Mouse (Mus musculus): Measurements from ENCODE around the gene Nfam1. TPM values are rescaled to one million over a fixed set of nuclear protein-coding genes. Genes with fewer than 3 reads are reported as not detected.
A peak's percentile ranks its signal among the peaks of the same experiment; 100 is the strongest.
"Not testable (repeated sequence)": the region's sequence is repeated elsewhere in the genome, so short reads cannot be mapped to it uniquely, and the experiment has no call there.

Nfam1 gene
- polyA plus RNA-seq, 1 experiment from 2014 or later, result 3.4 TPM

DNA sequence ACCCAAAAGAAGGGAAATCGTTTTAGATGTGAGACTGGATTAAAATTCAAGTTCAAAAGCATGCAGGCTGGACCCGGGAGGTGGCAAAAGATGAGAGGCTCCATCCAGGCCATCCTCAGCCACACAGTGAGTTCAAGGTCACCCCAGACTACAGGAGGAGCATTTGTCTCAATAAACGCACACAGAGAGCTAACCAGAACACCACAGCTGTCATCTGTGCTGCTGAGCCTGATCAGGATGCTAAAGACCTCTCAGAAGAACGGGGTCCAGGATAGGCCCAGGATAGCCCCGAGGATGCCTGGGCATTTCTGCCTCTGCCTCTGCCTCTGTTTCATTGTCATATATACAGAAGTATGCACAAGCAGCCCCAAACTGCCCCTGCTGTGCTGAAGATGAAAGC lies 22.5 kb upstream of the Nfam1 start:
- 0 out of 2 replicates have a peak, but pooled peaks cover 3% of the 10 kb centered on the region for H3K27me3 ChIP-seq (ENCODE audit: insufficient read depth, poor library complexity, severe bottlenecking)
- peak overlapping the region; percentile 84 for H3K27ac ChIP-seq
- DNase-seq (ENCODE audit: low spot score), result no peak
- no peaks in the 10 kb centered on the region for H3K36me3 ChIP-seq
- no peaks in the 10 kb centered on the region for H3K9me3 ChIP-seq
- WGBS, result 31% methylated on average over 5 of the region's 5 CpGs
- H3K4me3 ChIP-seq, result peak overlapping the region; percentile 54
- H3K4me1 ChIP-seq, result peaks cover 55% of the 10 kb centered on the region

DNA sequence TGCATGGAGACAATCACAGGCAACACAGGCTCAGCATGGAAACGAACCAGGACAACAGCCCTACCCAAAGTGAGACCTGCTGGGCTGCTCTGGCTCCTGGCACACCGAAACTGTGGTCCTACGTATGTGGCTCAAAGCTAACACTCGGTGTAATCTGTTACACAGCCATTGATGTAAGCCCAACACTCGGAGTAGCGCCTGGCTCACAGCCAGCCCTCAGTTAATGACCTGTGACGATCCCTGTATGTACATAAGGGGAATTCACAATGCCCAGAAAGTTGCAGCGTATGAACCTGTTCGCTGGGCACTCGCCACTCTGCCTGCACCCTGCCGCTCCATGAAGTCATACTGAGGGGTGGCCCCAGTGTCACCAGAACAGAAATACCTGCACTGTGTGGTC lies 20.2 kb upstream of the Nfam1 start:
- no peak for DNase-seq (ENCODE audit: low spot score)
- Histone ChIP-seq H3K27ac (no peak overlapping the region), H3K4me1 (peaks cover 42% of the 10 kb centered on the region), H3K36me3 (no peaks in the 10 kb centered on the region), H3K9me3 (no peaks in the 10 kb centered on the region), H3K4me3 (no peak overlapping the region), H3K27me3 (ENCODE audit: insufficient read depth, poor library complexity, severe bottlenecking) (0 out of 2 replicates have a peak, but pooled peaks cover 3% of the 10 kb centered on the region)
- 66% methylated on average over 11 of the region's 11 CpGs for WGBS

DNA sequence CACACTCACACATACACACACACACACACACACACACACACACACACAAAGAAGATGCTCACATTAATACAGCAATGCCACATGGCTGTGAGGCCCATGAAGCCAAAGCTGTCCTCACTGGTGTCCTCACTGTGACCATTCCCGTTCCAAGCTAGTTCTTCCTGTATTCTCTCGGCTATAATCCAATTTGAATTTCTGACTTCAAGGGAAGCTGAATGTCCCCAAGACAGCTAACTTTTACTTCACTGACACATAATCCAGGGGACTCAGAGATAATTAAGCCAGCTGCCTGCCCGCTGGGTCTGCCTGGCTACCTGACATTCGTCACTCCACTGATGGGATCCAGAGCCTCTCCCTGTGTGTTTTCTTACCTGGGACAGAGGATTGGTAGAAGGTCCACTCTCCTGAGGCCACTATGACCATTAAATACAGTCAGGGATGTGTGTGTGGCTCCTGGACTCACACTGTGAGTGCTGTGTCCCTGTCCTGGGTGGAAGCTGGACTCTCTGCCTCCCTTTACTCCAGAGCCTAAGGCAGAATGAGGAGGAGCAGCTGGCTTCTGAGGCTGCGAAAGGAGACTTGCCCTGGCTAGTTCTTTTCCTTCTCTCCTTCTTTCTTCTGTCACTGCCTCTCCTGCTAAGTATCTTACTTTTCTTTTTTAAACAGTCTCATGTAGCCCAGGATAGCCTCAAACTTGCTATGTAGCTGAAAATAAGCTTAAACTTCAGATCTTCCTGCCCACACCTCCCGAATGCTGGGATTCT lies 19.4 kb upstream of the Nfam1 start:
- 49% methylated on average over 6 of the region's 6 CpGs for WGBS
- no peaks in the 10 kb centered on the region for H3K9me3 ChIP-seq
- no peak overlapping the region for H3K4me3 ChIP-seq
- no peak overlapping the region for H3K27ac ChIP-seq
- no peak for DNase-seq (ENCODE audit: low spot score)
- H3K4me1 ChIP-seq, result peaks cover 40% of the 10 kb centered on the region
- 0 out of 2 replicates have a peak, but pooled peaks cover 7% of the 10 kb centered on the region for H3K27me3 ChIP-seq (ENCODE audit: insufficient read depth, poor library complexity, severe bottlenecking)
- H3K36me3 ChIP-seq, result no peaks in the 10 kb centered on the region

DNA sequence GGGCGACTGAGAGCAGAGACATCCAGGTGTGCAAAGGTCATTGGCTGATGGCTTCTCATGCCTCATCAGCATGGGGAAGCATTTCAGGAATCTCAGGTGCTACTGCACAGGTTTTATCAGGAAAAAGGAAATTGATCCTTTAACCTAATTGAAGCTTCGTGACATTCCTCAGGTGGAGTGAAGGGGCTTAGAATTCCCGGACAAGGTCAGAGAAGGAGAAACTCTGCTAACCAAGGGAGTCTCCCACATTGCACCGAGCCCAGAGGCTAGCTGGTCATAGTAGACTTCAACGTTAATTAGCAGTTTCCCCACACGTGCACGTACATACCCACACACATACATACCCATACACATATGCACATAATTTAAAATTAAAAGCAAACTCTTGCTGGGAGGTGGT lies 13.6 kb upstream of the Nfam1 start:
- Histone ChIP-seq H3K9me3 (peaks cover 5% of the 10 kb centered on the region; the same call in 1 of the 2 replicates), H3K36me3 (no peaks in the 10 kb centered on the region), H3K4me1 (peaks cover 32% of the 10 kb centered on the region), H3K27ac (no peak overlapping the region), H3K27me3 (ENCODE audit: insufficient read depth, poor library complexity, severe bottlenecking) (0 out of 2 replicates have a peak, but pooled peaks cover 7% of the 10 kb centered on the region), H3K4me3 (no peak overlapping the region)
- no peak for DNase-seq (ENCODE audit: low spot score)
- WGBS, result 74% methylated on average over 7 of the region's 7 CpGs

DNA sequence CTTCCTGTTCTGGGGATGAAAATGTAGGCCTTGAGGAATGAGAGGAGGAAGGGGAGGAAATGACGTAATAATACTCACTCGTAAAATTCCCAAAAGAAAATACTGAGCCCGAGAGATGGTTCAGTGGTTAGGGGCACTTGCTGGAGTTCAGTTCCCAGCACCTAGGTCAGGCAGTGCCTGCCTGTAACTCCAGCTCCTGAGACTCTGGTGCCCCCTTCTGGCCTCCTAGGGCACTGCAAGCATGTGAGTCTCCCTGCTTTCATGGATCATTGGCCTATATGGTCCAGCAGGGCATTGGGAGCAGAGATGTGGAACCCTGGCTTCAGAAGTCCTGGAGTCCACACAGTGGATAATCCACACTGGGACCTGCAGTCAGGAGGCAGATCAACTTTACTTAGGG lies 13.2 kb upstream of the Nfam1 start:
- H3K9me3 ChIP-seq, result peaks cover 5% of the 10 kb centered on the region; the same call in 1 of the 2 replicates
- no peak overlapping the region for H3K27ac ChIP-seq
- H3K4me3 ChIP-seq, result no peak overlapping the region
- peaks cover 29% of the 10 kb centered on the region for H3K4me1 ChIP-seq
- no peak for DNase-seq (ENCODE audit: low spot score)
- no peaks in the 10 kb centered on the region for H3K36me3 ChIP-seq
- WGBS, result 93% methylated on average over 3 of the region's 3 CpGs
- H3K27me3 ChIP-seq (ENCODE audit: insufficient read depth, poor library complexity, severe bottlenecking), result 0 out of 2 replicates have a peak, but pooled peaks cover 4% of the 10 kb centered on the region

DNA sequence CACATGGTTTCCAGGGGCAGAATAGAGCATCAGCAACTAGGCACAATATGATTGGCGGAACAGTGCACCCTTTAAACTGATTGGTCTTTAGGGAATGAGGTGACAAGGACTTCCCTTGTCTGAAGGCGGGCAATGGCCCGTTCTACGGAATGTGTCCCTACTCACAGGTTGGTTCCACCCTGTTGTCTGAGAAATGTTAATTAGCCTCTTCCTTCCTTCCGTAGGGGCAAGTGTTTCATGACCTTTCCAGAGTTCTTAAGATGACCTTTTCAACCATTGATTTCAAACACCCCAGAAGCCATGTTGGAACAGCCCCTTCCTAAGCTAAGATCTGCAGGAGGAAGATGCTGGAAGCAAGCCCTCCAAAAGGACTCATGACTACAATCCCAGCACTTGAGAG lies 12.5 kb upstream of the Nfam1 start:
- H3K4me3 ChIP-seq; H3K9me3 ChIP-seq; H3K36me3 ChIP-seq; H3K27ac ChIP-seq; DNase-seq (ENCODE audit: low spot score); H3K27me3 ChIP-seq (ENCODE audit: insufficient read depth, poor library complexity, severe bottlenecking): not testable (repeated sequence)
- WGBS, result 81% methylated on average over 5 of the region's 5 CpGs
- peaks cover 29% of the 10 kb centered on the region for H3K4me1 ChIP-seq

DNA sequence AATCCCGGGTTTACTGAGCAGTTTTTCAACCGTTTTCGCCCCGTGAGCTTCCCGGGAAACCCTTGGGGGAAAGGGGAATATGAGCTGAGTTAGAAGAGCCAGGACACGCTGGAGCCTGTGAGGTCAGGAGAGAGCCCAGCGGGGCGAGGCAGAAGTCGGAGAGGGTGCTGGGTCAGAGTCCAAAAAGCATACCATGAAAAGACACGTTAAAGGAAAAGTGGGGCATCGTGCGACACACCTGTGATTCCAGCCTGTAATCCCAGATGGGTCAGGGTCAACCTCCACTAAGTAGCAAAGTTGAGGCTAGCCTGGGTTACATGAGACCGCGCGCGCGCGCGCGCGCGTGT lies 10.2 kb upstream of the Nfam1 start:
- H3K9me3 ChIP-seq, result peaks cover 5% of the 10 kb centered on the region; the same call in 1 of the 2 replicates

DNA sequence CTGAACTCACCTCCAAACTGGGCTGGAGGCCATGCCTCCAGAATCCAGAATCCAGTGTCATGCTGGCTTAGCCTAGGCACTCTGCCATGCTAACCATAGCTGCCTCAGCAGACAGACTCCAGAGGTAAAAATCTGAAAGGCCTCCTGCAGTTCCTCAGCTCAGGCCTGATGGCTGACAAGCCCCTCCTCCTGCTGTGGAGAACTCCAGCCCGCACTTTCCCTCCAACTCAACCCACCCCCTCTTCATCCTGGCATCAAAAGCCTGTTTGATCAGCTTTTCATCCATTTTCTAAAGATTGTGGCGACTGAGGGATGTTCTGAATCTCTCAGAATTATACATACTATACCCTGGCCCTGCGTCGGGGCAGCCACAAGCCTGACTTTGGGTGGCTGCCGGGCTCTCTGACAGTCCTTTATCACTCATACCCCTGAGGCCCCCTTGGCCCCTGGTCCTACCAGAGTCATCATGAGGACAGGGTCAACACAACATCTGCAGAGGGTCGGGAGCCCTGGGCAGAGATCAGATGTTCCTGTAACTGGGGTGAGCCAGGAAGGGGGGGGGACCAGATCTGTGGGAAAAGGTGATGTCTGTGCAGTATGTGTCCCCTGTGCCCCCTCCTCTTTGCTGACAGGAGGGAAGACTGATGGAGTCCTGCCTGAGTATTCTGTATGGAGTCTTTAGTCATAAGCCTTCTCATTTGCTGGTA lies 9.7 kb upstream of the Nfam1 start:
- 6% methylated on average over 6 of the region's 6 CpGs for WGBS
- Histone ChIP-seq H3K4me3 (peak overlapping the region; percentile 25; the same call in 1 of the 2 replicates), H3K36me3 (no peaks in the 10 kb centered on the region), H3K9me3 (peaks cover 5% of the 10 kb centered on the region; the same call in 1 of the 2 replicates), H3K27me3 (ENCODE audit: insufficient read depth, poor library complexity, severe bottlenecking) (peaks cover 20% of the 10 kb centered on the region), H3K4me1 (peaks cover 37% of the 10 kb centered on the region), H3K27ac (peak overlapping the region; percentile 60)
- no peak for DNase-seq (ENCODE audit: low spot score)

More for the DNA sequence above, 10.2 kb upstream of the Nfam1 start:
- Histone ChIP-seq H3K4me3 (no peak overlapping the region), H3K27me3 (ENCODE audit: insufficient read depth, poor library complexity, severe bottlenecking) (peaks cover 17% of the 10 kb centered on the region), H3K36me3 (no peaks in the 10 kb centered on the region), H3K4me1 (peaks cover 37% of the 10 kb centered on the region), H3K27ac (peak overlapping the region; percentile 60)
- DNase-seq (ENCODE audit: low spot score), result no peak
- 75% methylated on average over 22 of the region's 22 CpGs for WGBS

DNA sequence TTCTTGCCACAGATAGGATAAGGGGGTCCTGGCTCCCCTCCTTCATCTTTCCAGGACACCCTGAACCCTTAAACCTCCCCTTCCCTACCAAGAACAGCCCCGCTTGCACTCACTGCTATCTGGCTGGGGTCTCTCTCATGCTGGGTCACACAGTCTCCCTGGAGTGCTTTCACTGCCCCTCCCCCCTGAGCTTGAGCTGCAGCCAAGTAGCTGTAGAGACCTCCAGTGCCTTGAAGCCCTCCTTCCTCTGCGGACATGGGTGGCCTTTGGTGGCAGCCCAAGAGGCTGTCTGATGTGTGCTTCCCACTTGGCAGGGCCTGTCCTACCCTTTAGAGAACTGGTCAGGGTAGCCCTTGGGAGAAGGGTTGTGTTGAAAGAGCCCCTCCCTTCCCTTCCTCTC lies 7.0 kb upstream of the Nfam1 start:
- peaks cover 29% of the 10 kb centered on the region for H3K27me3 ChIP-seq (ENCODE audit: insufficient read depth, poor library complexity, severe bottlenecking)
- H3K36me3 ChIP-seq, result no peaks in the 10 kb centered on the region
- H3K4me3 ChIP-seq, result no peak overlapping the region
- peaks cover 36% of the 10 kb centered on the region for H3K4me1 ChIP-seq
- H3K27ac ChIP-seq, result no peak overlapping the region
- WGBS, result 25% methylated on average over 2 of the region's 2 CpGs
- no peaks in the 10 kb centered on the region for H3K9me3 ChIP-seq
- DNase-seq (ENCODE audit: low spot score), result no peak

DNA sequence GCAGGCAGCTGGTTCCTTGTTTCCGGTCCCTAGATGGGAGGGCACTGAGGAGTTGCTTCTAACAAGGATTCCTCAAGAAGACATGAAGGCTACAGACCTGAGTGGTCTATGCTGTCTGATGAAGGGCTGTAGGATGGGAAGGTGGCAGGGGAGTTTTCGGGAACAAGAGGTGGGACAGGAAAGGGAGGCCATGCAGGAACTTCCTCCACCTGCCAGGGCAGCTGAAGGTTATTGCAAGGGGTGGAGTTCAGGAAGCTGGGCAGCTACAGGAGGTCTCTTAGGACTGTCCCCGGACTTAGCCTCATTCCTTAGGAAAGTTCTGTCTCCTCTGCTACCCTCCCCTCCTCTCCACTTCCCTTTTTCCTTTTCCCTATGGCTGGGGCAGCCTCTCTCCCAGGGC lies 5.7 kb upstream of the Nfam1 start:
- whole genome bisulfite sequencing, result 58% methylated on average over 3 of the region's 3 CpGs
- Histone ChIP-seq H3K27ac (no peak overlapping the region), H3K36me3 (no peaks in the 10 kb centered on the region), H3K4me3 (no peak overlapping the region), H3K9me3 (no peaks in the 10 kb centered on the region), H3K27me3 (ENCODE audit: insufficient read depth, poor library complexity, severe bottlenecking) (peaks cover 42% of the 10 kb centered on the region), H3K4me1 (peaks cover 44% of the 10 kb centered on the region)
- DNase-seq (ENCODE audit: low spot score), result no peak

DNA sequence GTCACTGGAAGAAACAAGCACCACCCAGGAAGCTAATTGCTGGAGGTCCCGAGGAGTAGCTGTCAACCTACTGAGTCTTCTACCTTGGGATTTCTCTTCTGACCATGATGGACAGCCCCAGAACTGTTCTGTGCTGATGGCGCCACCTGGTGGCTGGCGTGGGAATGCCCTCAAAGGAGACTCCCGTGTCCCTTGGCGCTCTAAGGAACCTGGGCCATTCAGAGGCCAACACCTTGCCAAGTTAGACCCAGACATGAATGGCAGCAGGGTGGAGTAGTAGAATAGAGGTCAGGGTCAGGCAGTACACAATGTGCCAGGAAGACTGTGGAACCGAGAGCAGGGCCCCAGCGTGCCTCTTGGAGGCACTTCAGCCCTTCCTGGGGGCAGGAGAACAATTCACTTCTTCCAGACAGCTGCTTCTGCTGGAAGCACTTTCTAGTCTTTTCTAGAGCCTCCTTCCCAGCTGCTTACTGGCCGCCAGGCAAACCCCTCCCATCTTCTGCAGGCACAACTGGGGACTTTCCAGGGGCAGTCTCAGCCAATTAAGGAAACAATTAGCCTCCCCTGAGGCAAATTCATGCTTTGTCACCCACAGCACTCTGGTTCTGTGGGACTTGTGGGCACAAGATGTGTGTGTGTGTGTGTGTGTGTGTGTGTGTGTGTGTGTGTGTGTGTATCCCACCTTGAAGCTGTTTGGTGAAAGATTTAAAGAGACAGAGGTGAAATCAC lies 4.8 kb upstream of the Nfam1 start:
- Histone ChIP-seq H3K27me3 (ENCODE audit: insufficient read depth, poor library complexity, severe bottlenecking) (peaks cover 51% of the 10 kb centered on the region), H3K27ac (0 out of 2 replicates have a peak overlapping the region, but pooled peaks have one; percentile 8), H3K36me3 (no peaks in the 10 kb centered on the region), H3K4me3 (no peak overlapping the region), H3K4me1 (peaks cover 44% of the 10 kb centered on the region), H3K9me3 (no peaks in the 10 kb centered on the region)
- 5% methylated on average over 8 of the region's 8 CpGs for WGBS
- peak; percentile 89 for DNase-seq (ENCODE audit: low spot score)

DNA sequence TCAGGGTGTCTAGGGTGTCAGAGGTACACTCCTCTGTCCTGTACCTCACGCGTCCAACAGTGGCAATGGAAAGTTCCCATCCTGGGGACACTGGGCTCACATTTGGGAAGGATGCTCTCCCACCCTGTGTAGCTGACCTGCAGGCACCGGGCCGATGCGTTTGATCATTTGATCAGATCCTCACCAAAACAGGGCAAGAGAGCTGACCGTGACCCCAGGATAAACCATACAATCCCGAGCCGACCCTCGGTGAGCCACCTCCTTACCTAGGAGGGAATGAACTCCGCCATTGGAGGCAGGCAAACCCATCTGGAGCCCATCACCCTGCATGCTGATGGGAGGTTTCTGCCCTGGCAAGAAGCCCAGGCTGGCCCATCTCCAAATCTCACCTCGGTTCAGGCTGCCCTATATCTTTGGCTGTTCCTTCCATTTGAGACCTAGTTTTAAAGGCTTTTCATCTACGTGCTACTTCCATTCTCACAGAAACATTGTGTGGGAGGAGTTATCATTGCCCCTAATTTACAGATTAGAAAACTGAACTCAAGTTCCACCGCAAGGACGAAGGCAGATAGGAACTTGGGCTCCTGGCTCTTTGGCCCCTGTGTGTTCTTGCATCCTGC lies 3.9 kb upstream of the Nfam1 start:
- H3K27ac ChIP-seq, result no peak overlapping the region
- no peaks in the 10 kb centered on the region for H3K36me3 ChIP-seq
- no peak overlapping the region for H3K4me3 ChIP-seq
- H3K4me1 ChIP-seq, result peaks cover 45% of the 10 kb centered on the region
- DNase-seq (ENCODE audit: low spot score), result no peak
- no peaks in the 10 kb centered on the region for H3K9me3 ChIP-seq
- WGBS, result 81% methylated on average over 14 of the region's 14 CpGs
- H3K27me3 ChIP-seq (ENCODE audit: insufficient read depth, poor library complexity, severe bottlenecking), result peaks cover 59% of the 10 kb centered on the region
